Mouse (Mus musculus) cortical plate, adult 2 months (tissue): ENCODE data around the gene Mst1. TPM values are rescaled to one million over a fixed set of nuclear protein-coding genes. Genes with fewer than 3 reads are reported as not detected.

ENCODE experiments used
- H3K27ac ChIP-seq: fragments of 200-500 bp; 2 replicates; pipeline ENCODE4 v1.5.1; 2012; ENCODE audit warnings: low read length, control low read depth, inconsistent platforms; ENCODE audit not compliant: insufficient read depth
- H3K4me1 ChIP-seq: fragments of 200-500 bp; 2 replicates; pipeline ENCODE4 v1.6.1; 2011; ENCODE audit warnings: low read length; ENCODE audit not compliant: control insufficient read depth, insufficient read depth
- H3K4me3 ChIP-seq: fragments of 200-500 bp; 2 replicates; pipeline ENCODE4 v1.5.1; 2011; ENCODE audit warnings: mild to moderate bottlenecking, low read length, control low read depth; ENCODE audit not compliant: insufficient read depth
- CTCF ChIP-seq: fragments of 200-500 bp; IDR thresholded peaks from 2 replicates; pipeline ENCODE4 v1.5.1; 2011; ENCODE audit warnings: mild to moderate bottlenecking, control low read depth, low read length; ENCODE audit not compliant: insufficient read depth; ENCODE audit errors: extremely low read depth
- POLR2A ChIP-seq: fragments of 200-500 bp; IDR thresholded peaks from 2 replicates; pipeline ENCODE4 v1.6.1; 2011; ENCODE audit warnings: mild to moderate bottlenecking, low read length, control low read depth; ENCODE audit not compliant: insufficient read depth; ENCODE audit errors: extremely low read depth
- polyA plus RNA-seq: library from polyadenylated mRNA; depleted of rRNA; stranded (reverse); fragments of >200 nt; gene quantifications from 2 replicates; pipeline ENCODE4 v1.2.3, GENCODE M21; 2012; rRNA removed

The Mst1 gene
- 0.10 TPM in 1 of 2 replicates, not detected in the other for polyA plus RNA-seq

GRCm38 (mm10) chr9:108080168-108080567, at the start of gene Mst1:
Gene Mst1, plus strand, starts transcription at chr9:108080436.
- H3K4me1 ChIP-seq = no peaks in the 10 kb centered on the region
- peak within 1 kb of the TSS; percentile 70 for H3K4me3 ChIP-seq
- H3K27ac ChIP-seq = no peak within 1 kb of the TSS
- TF ChIP-seq CTCF (no peak), POLR2A (no peak)

DNA sequence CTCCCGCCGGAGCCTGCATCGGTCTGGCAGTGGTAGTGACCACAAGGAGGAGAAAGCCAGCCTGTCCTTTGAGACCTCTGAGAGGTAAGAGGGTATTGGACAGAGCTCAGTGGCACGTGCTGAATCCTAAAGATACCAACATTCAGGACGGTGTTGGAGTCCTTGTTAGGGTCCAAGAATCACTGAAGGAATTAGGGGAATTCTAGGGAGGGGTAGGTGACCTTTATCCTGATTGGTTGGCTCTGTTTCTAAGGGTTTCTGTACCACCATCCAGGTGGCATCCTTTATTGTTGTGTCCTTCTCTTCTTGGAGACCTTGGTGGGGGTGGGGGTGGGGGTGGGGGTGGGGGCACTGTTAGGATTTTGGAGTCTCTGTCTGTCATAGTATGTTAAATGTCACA, 48.1 kb upstream of the Mst1 start:
- Histone ChIP-seq H3K27ac (no peak overlapping the region), H3K4me3 (no peak overlapping the region), H3K4me1 (no peaks in the 10 kb centered on the region)
- no peak for TF ChIP-seq POLR2A

DNA sequence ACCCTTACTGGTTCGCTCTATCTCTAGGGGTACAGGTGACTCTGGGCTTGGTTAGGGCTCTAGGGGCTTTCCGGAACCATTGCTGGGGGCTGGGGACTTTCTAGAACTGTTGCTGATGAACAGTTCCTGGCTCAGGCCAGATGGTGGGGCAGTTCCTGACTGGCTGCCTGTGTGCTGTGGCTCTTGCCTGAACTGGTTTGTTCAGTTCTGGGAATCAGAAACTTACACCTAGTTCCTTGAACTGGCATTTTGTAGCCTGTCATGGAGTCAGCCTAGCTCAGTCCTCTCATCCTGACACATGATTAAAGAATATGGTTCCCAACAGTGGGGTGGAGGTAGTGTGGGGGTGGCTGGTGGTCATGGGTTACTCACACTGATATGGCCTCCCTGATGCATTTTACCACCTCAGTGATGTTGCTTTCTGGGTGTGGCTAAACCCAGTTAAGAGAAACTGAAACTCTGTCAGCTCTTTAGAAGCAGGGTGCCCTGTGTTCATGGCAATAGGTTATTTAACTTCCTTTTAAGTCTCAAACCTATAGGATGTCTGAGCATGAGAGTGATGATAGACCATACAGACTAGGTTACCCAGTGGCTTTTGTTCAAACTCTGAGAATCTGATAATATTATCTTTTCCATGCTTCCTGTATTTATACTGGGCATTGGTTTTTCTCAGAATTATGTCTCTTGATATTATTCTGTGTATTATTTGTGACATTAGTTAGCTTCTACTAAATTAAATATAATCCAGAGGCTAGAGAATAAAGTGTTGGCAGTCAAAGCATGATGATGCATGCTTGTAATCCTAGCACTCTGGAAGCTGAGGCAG, 44.7 kb upstream of the Mst1 start:
- TF ChIP-seq CTCF (no peak), POLR2A (no peak)
- Histone ChIP-seq H3K4me3 (no peak overlapping the region), H3K4me1 (no peaks in the 10 kb centered on the region), H3K27ac (no peak overlapping the region)

- Histone ChIP-seq H3K4me1 (0 out of 2 replicates have a peak, but pooled peaks cover 2% of the 10 kb centered on the region), H3K27ac (no peak overlapping the region), H3K4me3 (no peak overlapping the region)
- no peak for TF ChIP-seq CTCF
- TF ChIP-seq POLR2A = no peak
Measured at GRCm38 (mm10) chr9:108044751-108045492, 35.3 kb upstream of the Mst1 start.

- 0 out of 2 replicates have a peak, but pooled peaks cover 4% of the 10 kb centered on the region for H3K4me1 ChIP-seq
- H3K27ac ChIP-seq = no peak overlapping the region
- H3K4me3 ChIP-seq = no peak overlapping the region
- TF ChIP-seq POLR2A (no peak), CTCF (no peak)
Measured at GRCm38 (mm10) chr9:108046582-108046981, 33.7 kb upstream of the Mst1 start.

DNA sequence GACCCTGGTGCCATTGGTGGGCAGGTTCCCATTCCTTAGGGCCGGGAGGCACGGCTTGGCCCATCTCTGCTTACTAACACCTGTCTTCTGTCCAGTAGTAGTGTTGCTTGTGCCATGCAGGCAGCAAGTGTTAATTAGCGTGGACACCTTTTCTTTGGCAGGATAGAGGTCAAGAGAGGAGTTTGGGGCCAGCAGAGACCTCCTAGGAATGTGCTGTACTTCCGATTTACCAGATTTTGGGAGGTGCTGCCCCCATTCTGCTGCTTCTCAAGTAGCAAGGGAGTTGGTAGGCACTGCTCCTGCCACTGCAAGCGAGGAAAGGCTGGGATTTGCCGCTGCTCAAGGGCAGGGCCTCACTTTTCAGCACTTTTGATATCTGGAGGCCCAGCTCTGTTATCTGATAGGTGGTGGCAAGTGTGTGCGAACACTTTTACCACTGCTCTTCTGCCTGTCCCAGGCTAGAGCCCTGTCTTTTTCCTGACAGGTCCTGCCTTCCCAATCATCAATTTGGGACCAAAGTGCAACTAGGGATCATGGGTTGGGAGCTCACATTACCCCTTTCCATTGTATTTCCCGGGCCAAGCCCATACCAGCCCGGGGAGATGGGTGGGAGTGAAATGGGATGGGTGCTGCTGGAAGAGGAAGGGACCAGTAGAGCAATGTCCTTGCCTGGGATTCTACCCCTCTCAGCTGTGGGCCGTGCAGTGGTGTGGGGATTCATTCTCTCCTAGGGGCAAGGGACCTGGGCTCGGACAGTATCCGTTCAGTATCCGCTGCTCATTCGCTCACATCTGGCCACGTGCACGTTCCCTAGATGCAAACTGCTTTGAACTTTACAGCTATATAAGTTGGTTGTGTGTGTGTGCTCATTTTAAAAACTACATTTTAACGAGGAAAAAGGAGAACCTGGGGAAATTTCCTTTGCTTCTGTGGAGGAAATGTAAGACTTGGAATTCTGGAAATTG, 32.4 kb upstream of the Mst1 start:
- TF ChIP-seq CTCF (no peak), POLR2A (no peak)
- Histone ChIP-seq H3K4me3 (no peak overlapping the region; the same call in 1 of the 2 replicates), H3K27ac (no peak overlapping the region), H3K4me1 (0 out of 2 replicates have a peak, but pooled peaks cover 4% of the 10 kb centered on the region)

- Histone ChIP-seq H3K4me3 (peak overlapping the region; percentile 6; the same call in 1 of the 2 replicates), H3K27ac (no peak overlapping the region), H3K4me1 (0 out of 2 replicates have a peak, but pooled peaks cover 4% of the 10 kb centered on the region)
- TF ChIP-seq CTCF = no peak
- no peak for TF ChIP-seq POLR2A
Measured at GRCm38 (mm10) chr9:108048566-108048955, 31.7 kb upstream of the Mst1 start.

DNA sequence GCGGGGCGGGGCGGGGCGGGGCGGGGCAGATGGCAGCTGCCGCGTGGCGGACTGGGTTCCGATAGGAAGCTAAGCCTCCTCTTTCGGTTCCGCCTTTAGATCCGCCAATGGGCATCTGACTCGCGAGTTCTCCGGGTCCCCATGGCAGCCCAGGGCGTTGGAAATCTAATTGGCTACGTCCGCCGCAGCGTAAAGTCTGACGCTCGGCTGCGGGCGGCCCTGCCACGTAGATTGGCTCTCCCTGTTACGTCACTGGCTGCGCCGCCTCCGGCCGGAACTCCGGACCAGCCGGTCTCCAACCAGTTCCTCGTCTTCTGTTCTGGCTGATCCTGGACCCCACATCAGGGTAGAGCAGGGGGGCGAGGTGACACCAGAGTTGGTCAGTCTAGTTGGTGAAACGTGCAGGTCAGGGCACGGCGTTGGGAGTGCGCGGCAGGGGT, 31.2 kb upstream of the Mst1 start, which contains the start of gene Gmppb:
Gmppb (plus strand) TSS at position 227 of the 440 bp plus-strand sequence.
- no peak for TF ChIP-seq CTCF
- TF ChIP-seq POLR2A = peak; percentile 53
- Histone ChIP-seq H3K4me1 (0 out of 2 replicates have a peak, but pooled peaks cover 4% of the 10 kb centered on the region), H3K4me3 (peak within 1 kb of the TSS; percentile 87), H3K27ac (0 out of 2 replicates have a peak within 1 kb of the TSS, but pooled peaks have one; percentile 4)
